ENCODE assay signal across 8 mouse cellular contexts in genomic region chr15:102692991-102693411, GRCm38 (mm10). TPM values are rescaled to one million over a fixed set of nuclear protein-coding genes. Genes with fewer than 3 reads are reported as not detected.
A peak's percentile ranks its signal among the peaks of the same experiment; 100 is the strongest.
DNase-seq lines count a peak whose midpoint lies in the region; ATAC-seq and TF ChIP-seq lines count a peak whose summit lies in the region.

No protein-coding gene starts in this region.

- no peak overlapping the region for H3K27ac ChIP-seq in bone marrow macrophage, adult 2 months (ENCODE audit: insufficient read depth, low read depth, low read length)
- peak overlapping the region; percentile 56 for H3K27ac ChIP-seq in forebrain, embryonic 10.5 days
- H3K27ac ChIP-seq in neural tube, embryonic 12.5 days = peak overlapping the region; percentile 58

- intact Hi-C loops in heart, postnatal 10 days (cut with DNase I) = no loop called here

- peak overlapping the region; percentile 69 for H3K4me2 ChIP-seq in neural tube, embryonic 12.5 days (replicated peaks)

- TF ChIP-seq CTCF in bone marrow macrophage, adult 2 months (IDR thresholded peaks at IDR 0.05; ENCODE audit: low read depth, low read length) = peak; percentile 64

- H3K4me3 ChIP-seq in bone marrow macrophage, adult 2 months (ENCODE audit: insufficient read depth, low read length) = peak overlapping the region; percentile 45
- peak overlapping the region; percentile 54 for H3K4me3 ChIP-seq in forebrain, embryonic 10.5 days
- H3K4me3 ChIP-seq in neural tube, embryonic 12.5 days = peak overlapping the region; percentile 38

- no peaks in the 10 kb centered on the region for H3K9me3 ChIP-seq in forebrain, embryonic 10.5 days
- H3K9me3 ChIP-seq in neural tube, embryonic 12.5 days = no peaks in the 10 kb centered on the region

- 0 out of 2 replicates have a peak, but pooled peaks cover 2% of the 10 kb centered on the region for H3K4me1 ChIP-seq in bone marrow macrophage, adult 2 months (ENCODE audit: control insufficient read depth, insufficient read depth, low read length)
- H3K4me1 ChIP-seq in forebrain, embryonic 10.5 days = peaks cover 33% of the 10 kb centered on the region
- H3K4me1 ChIP-seq in neural tube, embryonic 12.5 days = peaks cover 29% of the 10 kb centered on the region

- H3K9ac ChIP-seq in neural tube, embryonic 12.5 days = peak overlapping the region; percentile 50; the same call in 1 of the 2 replicates

- peaks cover 87% of the 10 kb centered on the region for H3K27me3 ChIP-seq in forebrain, embryonic 10.5 days (ENCODE audit: poor library complexity, severe bottlenecking)
- H3K27me3 ChIP-seq in neural tube, embryonic 12.5 days (replicated peaks) = peaks cover 72% of the 10 kb centered on the region

- no peaks in the 10 kb centered on the region for H3K36me3 ChIP-seq in forebrain, embryonic 10.5 days (replicated peaks)
- H3K36me3 ChIP-seq in neural tube, embryonic 12.5 days = no peaks in the 10 kb centered on the region

- whole genome bisulfite sequencing in forebrain, embryonic 10.5 days = 1% methylated on average over 32 of the region's 32 CpGs
- WGBS in neural tube, embryonic 12.5 days = under 1% methylated on average over 32 of the region's 32 CpGs

- DNase-seq in forebrain, embryonic 10.5 days (ENCODE audit: extremely low spot score, low spot score) = peak; percentile 83
- DNase-seq in heart, postnatal 10 days = peak; percentile 54 to 73
- peak; percentile 57 to 79 for DNase-seq in kidney, postnatal 25 days
- DNase-seq in lung, adult 18-20 months = peak; percentile 37 to 52
- peak; percentile 43 for DNase-seq in thymus, postnatal 25 days

- TF ChIP-seq POLR2A in bone marrow macrophage, adult 2 months (IDR thresholded peaks at IDR 0.05; ENCODE audit: borderline replicate concordance, low read depth, low read length) = no peak

- ATAC-seq in CD4-positive, CD25-positive, alpha-beta regulatory T cell, adult 4 months = peak; percentile 49
- ATAC-seq in neural tube, embryonic 12.5 days (ENCODE audit: low FRiP score, low read depth) = peak; percentile 85

RNA-seq across cellular contexts. Expression of gene Atp5g2, which starts 20.8 kb away (rescaled TPM):
- 10 to 100 TPM; 59.6 to 89.5 TPM for polyA plus RNA-seq in CD4-positive, CD25-positive, alpha-beta regulatory T cell, adult 4 months (2017; shearing (Covaris generic))
- polyA plus RNA-seq in bone marrow macrophage, adult 2 months (2012; ENCODE audit: insufficient read depth, insufficient read length, missing spikeins) = 134 and 175 TPM in 2 replicates
- 65.1 and 69.2 TPM in 2 replicates for polyA plus RNA-seq in forebrain, embryonic 10.5 days (2016; fragmentation: Nextera tagmentation; extraction: Ambion mirVana)
- 10 to 100 TPM; 31.1 to 47.4 TPM for total RNA-seq in heart, postnatal 10 days (2021)
- 61.1 and 62.7 TPM in 2 replicates for polyA plus RNA-seq in neural tube, embryonic 12.5 days (2016; fragmentation: Nextera tagmentation; extraction: Ambion mirVana)

RNA-seq across cellular contexts. Expression of gene Calcoco1, which starts 29.0 kb away (rescaled TPM):
- 10 to 100 TPM; 37.8 to 60.1 TPM for polyA plus RNA-seq in CD4-positive, CD25-positive, alpha-beta regulatory T cell, adult 4 months (2017; shearing (Covaris generic))
- polyA plus RNA-seq in bone marrow macrophage, adult 2 months (2012; ENCODE audit: insufficient read depth, insufficient read length, missing spikeins) = 71.0 and 72.9 TPM in 2 replicates
- 21.9 and 24.0 TPM in 2 replicates for polyA plus RNA-seq in forebrain, embryonic 10.5 days (2016; fragmentation: Nextera tagmentation; extraction: Ambion mirVana)
- 100 to 1,000 TPM in 1 of 2 experiments, 10 to 100 TPM in 1; 90.9 to 100 TPM for total RNA-seq in heart, postnatal 10 days (2021)
- polyA plus RNA-seq in neural tube, embryonic 12.5 days (2016; fragmentation: Nextera tagmentation; extraction: Ambion mirVana) = 39.1 and 47.3 TPM in 2 replicates
